Mouse (Mus musculus): ENCODE measurements around the gene Hist1h3g.

The Hist1h3g gene

DNA sequence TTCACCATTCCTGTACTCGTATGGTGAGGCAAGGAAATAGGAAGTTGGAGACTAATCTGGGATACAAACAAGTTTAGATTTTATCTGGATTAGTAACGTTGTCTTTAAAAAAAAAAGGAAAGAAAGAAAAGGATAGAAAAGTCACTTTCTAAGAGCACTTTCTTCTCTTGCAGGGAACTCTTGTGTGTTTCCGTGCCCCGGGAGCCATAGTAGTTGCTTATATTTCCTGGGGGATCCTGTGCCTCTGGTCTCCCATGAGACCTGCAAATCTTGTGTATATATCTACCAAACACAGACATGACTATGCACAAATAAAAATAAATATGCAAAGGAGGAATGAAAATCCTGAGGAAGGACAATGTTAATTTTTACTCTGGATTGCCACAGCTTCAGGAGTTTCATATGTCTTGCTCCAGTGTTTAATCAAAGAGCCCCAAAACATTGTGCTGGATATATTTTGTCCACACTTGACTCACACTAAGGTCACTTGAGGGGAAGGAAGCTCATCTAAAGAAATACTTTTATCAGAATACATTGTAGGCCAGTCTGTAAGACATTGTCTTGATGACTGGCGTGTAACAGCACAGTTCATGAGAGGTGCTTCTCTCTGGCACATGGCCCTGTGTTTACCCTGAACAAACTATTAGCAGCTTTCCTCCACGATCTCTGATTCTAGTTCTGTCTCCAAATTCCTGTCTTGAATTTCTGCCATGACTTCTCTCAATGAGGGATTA, 41.9 kb downstream of the Hist1h3g start:
- peak; percentile 12 for DNase-seq (ENCODE audit: low read depth, low spot score)

DNA sequence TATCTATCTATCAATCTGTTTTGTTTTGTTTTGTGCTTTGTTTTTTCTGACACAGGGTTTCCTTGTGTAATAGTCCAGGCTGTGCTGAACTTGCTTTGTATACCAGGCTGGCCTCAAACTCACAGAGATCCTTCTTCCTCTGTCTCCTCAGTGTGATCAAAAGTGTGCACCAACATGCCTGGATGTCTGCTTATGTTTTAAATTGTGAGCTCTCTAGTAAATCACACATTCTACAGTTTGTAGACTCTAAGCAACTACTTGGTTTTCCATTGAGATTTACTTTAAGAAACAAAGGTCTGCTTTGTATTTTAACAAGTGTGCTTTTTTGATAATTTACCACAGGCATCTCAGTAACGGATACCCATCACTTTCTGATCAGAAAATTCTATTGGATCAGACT, 42.6 kb downstream of the Hist1h3g start:
- no peak for DNase-seq (ENCODE audit: low read depth, low spot score)

GRCm38 (mm10) chr13:23581408-23582218, 46.4 kb downstream of the Hist1h3g start, which contains the start of gene Hist1h4d:
Gene Hist1h4d (plus strand): TSS chr13:23581598.
- peak; percentile 97 for DNase-seq (ENCODE audit: low read depth, low spot score)

DNA sequence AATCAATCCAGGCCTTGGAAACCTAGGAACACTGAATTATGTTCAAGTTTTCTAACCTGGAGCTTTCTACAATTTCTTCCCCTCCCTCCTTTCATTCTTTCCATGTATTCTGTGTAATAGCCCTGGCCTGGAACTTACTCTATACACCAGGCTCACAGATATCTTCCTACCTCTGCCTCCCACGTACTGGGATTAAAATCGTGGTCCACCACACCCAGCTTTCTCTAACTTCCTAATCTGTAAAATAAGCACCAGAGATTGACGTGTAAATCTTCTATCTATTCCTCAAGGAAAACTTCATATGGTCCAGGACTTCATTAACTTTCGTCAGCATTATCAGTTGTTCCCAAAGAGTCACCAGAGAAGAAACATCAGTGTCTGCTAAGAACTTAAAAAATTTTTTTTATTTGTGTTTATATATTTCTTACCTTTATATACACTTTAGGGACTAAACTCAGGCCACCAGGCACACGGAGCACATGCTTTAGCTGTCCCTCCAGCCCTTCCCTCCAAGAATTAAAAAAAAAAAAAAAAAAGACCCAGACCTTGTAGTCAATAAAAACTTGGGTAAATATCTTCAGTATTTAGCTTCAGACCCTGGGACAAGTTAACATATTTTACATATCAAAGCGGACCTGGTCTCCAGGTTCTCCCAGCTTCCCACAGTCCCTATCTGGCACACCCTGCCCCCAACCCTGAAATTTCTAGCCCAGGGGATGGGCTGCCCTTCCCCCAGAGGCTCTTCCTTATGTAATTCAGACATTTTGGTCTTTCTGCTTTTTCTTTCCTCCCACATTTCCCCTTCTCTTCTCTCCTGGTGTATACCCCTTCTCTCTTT, 47.2 kb downstream of the Hist1h3g start:
- DNase-seq (ENCODE audit: low read depth, low spot score), result peak; percentile 34

GRCm38 (mm10) chr13:23583387-23584068, 48.3 kb downstream of the Hist1h3g start:
- peak; percentile 14 for DNase-seq (ENCODE audit: low read depth, low spot score)

DNA sequence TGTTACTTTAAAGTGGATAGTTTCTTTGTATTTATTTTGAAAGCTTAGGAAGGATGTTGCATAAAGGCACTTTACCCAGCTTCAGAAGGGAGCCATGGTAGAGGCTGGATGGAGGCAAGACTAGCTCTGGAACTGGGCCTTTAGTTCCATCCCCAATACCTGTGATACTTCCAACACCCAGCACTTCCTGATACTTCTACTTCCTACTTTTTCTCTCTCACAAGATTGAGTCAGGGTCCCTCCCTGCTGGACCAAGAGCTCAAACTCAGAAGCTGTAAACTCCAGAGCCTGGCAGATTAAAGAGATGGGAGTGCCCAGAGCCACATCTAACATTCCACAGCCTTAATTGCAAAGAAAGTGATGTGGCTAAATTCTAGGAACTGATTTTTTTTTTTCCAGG, 49.1 kb downstream of the Hist1h3g start:
- peak; percentile 47 for DNase-seq (ENCODE audit: low read depth, low spot score)

DNA sequence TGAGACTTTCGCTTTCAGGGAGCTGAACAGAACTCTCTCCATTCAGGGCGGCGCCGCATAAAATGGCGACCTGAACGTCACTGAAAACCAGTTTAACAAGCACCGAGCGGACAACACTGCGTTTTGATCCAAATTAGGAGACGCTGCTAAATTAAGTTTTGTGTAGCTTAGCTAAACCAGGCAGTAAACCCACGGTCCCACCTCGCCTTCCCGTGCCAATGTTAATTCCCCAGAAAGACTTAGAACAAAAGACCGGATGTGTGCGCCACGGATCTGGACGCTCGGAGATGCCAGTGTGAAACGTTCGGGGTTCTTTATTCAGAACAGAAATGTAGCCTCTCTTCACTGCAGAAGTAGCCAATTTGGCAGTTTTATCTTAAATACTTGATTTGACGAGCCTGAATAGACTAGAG, 49.8 kb downstream of the Hist1h3g start:
- peak; percentile 79 for DNase-seq (ENCODE audit: low read depth, low spot score)

All from forelimb bud, embryonic 11.5 days (tissue).